Mouse (Mus musculus): Measurements from ENCODE around the gene Kcnh1. TPM values are rescaled to one million over a fixed set of nuclear protein-coding genes. Genes with fewer than 3 reads are reported as not detected.

Gene Kcnh1
- polyA plus RNA-seq, 1 experiment from 2014 or later = not detected

DNA sequence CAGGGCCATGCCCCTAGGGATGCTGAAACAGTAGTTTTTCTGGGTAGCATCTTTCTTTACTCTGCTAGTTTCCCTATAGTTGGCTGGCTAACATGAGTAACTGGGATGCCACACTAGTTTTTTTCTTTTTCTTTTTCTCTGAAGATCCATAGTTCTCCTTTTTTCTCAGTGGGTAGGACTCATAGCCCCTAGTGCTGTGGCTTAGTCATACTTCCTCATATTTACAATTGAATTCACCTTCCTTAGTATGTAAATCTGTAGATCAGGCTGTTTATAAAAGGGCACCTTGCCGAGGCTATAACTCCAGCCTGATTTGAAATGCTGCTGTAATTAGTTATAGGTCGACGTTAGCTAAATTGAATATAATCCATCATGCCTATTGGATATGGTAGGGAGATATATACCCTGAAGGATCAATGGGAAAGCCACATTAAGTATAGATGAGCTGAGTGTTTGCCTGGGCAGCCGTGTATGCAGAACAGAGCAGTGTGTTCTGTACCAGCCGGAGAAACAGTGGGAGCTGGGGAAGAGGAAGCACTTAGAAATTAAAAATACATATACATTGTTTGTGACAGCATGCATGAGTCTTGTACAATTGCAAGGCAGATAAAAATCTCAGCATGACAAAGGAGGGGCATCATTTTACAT, 107.0 kb downstream of the Kcnh1 start:
- ATAC-seq (ENCODE audit: insufficient read depth) = no peak
- no peak overlapping the region for H3K4me2 ChIP-seq
- H3K9me3 ChIP-seq (replicated peaks) = no peaks in the 10 kb centered on the region
- no peaks in the 10 kb centered on the region for H3K27me3 ChIP-seq
- no peak overlapping the region for H3K27ac ChIP-seq (replicated peaks)
- H3K4me1 ChIP-seq (replicated peaks) = no peaks in the 10 kb centered on the region
- WGBS (ENCODE audit: insufficient replicate concordance) = 54% methylated on average over 5 of the region's 5 CpGs
- no peak overlapping the region for H3K9ac ChIP-seq
- no peak overlapping the region for H3K4me3 ChIP-seq (replicated peaks)
- H3K36me3 ChIP-seq (replicated peaks) = no peaks in the 10 kb centered on the region

GRCm38 (mm10) chr1:192300417-192300816, 109.8 kb downstream of the Kcnh1 start:
- 67% methylated on average over 7 of the region's 7 CpGs for WGBS (ENCODE audit: insufficient replicate concordance)
- Histone ChIP-seq H3K27ac (replicated peaks) (no peak overlapping the region), H3K27me3 (no peaks in the 10 kb centered on the region), H3K9ac (no peak overlapping the region), H3K36me3 (replicated peaks) (no peaks in the 10 kb centered on the region), H3K4me2 (no peak overlapping the region), H3K4me1 (replicated peaks) (no peaks in the 10 kb centered on the region), H3K4me3 (replicated peaks) (no peak overlapping the region), H3K9me3 (replicated peaks) (no peaks in the 10 kb centered on the region)
- ATAC-seq (ENCODE audit: insufficient read depth) = no peak

- no peak overlapping the region for H3K4me3 ChIP-seq (replicated peaks)
- no peak overlapping the region for H3K27ac ChIP-seq (replicated peaks)
- H3K9me3 ChIP-seq (replicated peaks) = no peaks in the 10 kb centered on the region
- ATAC-seq (ENCODE audit: insufficient read depth) = no peak
- H3K4me2 ChIP-seq = no peak overlapping the region
- no peaks in the 10 kb centered on the region for H3K27me3 ChIP-seq
- H3K4me1 ChIP-seq (replicated peaks) = no peaks in the 10 kb centered on the region
- H3K36me3 ChIP-seq (replicated peaks) = no peaks in the 10 kb centered on the region
- no peak overlapping the region for H3K9ac ChIP-seq
- WGBS (ENCODE audit: insufficient replicate concordance) = 48% methylated on average over 2 of the region's 2 CpGs
Observed at GRCm38 (mm10) chr1:192303615-192304014, 113.0 kb downstream of the Kcnh1 start.

DNA sequence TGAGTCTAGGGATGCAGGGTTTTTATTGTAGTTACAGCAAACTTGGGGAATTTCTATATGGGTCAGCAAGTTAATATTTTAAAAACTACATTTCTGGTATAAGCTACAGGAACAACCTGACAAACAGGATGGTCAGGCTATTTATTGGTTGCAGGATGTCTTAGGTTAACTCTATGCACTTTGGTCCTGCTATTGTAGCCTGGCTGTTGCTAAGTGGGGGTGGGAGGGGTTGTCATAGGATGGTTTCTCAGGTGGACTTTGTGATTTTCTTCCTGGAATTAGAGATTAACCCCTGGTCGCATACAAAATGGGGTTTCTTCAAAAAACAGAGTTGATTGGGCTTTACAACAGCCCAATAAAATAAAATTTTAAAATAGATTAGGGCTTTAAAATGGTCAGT, 114.6 kb downstream of the Kcnh1 start:
- no peak overlapping the region for H3K4me2 ChIP-seq
- H3K27ac ChIP-seq (replicated peaks) = no peak overlapping the region
- ATAC-seq (ENCODE audit: insufficient read depth) = no peak
- no peaks in the 10 kb centered on the region for H3K36me3 ChIP-seq (replicated peaks)
- H3K4me3 ChIP-seq (replicated peaks) = no peak overlapping the region
- no peaks in the 10 kb centered on the region for H3K4me1 ChIP-seq (replicated peaks)
- WGBS (ENCODE audit: insufficient replicate concordance) = 46% methylated on average over 1 of the region's 1 CpGs
- no peaks in the 10 kb centered on the region for H3K9me3 ChIP-seq (replicated peaks)
- no peak overlapping the region for H3K9ac ChIP-seq
- H3K27me3 ChIP-seq = no peaks in the 10 kb centered on the region

DNA sequence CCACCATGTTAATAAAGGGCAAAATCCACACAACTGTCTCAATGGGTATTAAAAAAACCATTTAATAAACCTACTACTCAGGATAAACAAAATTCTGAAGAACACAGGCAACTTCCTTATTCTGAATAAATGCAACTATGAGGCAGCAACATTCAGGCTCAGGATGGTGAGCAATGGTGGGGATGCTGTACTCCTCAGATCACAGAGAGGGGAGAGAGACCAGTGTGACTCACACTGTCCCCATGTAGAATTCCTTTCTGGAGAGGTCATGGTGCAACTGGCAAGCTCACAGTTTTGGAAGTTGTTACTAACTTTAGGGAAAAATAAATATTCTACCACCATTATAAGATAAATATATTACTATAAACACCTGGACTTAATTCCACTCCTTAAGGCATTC, 116.5 kb downstream of the Kcnh1 start:
- Histone ChIP-seq H3K4me1 (replicated peaks) (no peaks in the 10 kb centered on the region; the same call in 1 of the 2 replicates), H3K4me3 (replicated peaks) (no peak overlapping the region), H3K27me3 (no peaks in the 10 kb centered on the region), H3K27ac (replicated peaks) (no peak overlapping the region), H3K9me3 (replicated peaks) (no peaks in the 10 kb centered on the region), H3K36me3 (replicated peaks) (no peaks in the 10 kb centered on the region), H3K4me2 (no peak overlapping the region), H3K9ac (no peak overlapping the region)
- ATAC-seq (ENCODE audit: insufficient read depth) = no peak

DNA sequence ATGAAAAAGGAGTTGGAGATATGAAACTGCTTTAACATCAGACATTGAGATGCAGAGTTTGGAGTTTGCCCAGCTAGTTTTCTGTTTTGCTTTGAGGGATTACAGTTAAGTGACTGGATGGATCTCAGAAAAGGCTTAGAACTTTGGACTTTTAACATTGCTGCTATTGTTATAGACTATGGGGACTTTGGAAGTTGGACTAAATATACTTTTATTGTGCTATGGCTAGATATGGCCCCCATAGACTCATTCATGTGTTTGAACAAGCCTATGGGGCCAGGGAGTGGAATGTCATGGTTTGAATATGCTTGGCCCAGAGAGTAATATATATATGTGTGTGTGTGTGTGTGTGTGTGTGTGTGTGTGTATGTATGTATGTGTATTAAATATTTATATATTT, 120.7 kb downstream of the Kcnh1 start:
- ATAC-seq (ENCODE audit: insufficient read depth) = no peak
- Histone ChIP-seq H3K4me2 (no peak overlapping the region), H3K36me3 (replicated peaks) (no peaks in the 10 kb centered on the region), H3K9me3 (replicated peaks) (no peaks in the 10 kb centered on the region), H3K4me3 (replicated peaks) (no peak overlapping the region), H3K27me3 (no peaks in the 10 kb centered on the region), H3K4me1 (replicated peaks) (peaks cover 3% of the 10 kb centered on the region; the same call in 1 of the 2 replicates), H3K9ac (no peak overlapping the region), H3K27ac (replicated peaks) (no peak overlapping the region)

GRCm38 (mm10) chr1:192311851-192312438, 121.4 kb downstream of the Kcnh1 start:
- whole genome bisulfite sequencing (ENCODE audit: insufficient replicate concordance) = 26% methylated on average over 6 of the region's 6 CpGs

DNA sequence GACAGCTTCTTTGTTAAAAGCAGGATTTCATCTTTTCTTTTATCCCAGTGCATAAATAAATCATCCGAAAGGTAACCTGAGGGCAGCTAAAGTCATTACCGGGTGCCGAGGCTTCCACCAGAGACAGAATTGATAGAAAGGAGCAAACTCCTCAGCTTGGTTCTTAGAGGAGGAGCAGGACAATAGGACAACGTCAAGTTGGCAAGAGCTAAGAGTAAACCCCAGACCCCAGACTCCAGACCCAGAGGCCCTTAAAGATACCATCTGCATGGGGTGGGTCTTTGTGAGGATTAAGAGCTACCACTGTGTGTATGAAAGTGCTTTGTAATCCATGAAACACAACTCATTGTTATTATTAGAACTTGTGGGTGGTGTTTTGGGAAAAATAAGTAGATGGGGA, 121.9 kb downstream of the Kcnh1 start:
- H3K4me3 ChIP-seq (replicated peaks) = no peak overlapping the region
- no peaks in the 10 kb centered on the region for H3K36me3 ChIP-seq (replicated peaks)
- WGBS (ENCODE audit: insufficient replicate concordance) = 40% methylated on average over 4 of the region's 4 CpGs
- no peaks in the 10 kb centered on the region for H3K9me3 ChIP-seq (replicated peaks)
- peaks cover 3% of the 10 kb centered on the region; the same call in 1 of the 2 replicates for H3K4me1 ChIP-seq (replicated peaks)
- ATAC-seq (ENCODE audit: insufficient read depth) = no peak
- no peak overlapping the region for H3K9ac ChIP-seq
- no peaks in the 10 kb centered on the region for H3K27me3 ChIP-seq
- no peak overlapping the region for H3K27ac ChIP-seq (replicated peaks)
- H3K4me2 ChIP-seq = no peak overlapping the region

More at GRCm38 (mm10) chr1:192311851-192312438, 121.4 kb downstream of the Kcnh1 start:
- no peak overlapping the region for H3K4me2 ChIP-seq
- H3K27me3 ChIP-seq = no peaks in the 10 kb centered on the region
- no peaks in the 10 kb centered on the region for H3K9me3 ChIP-seq (replicated peaks)
- no peak overlapping the region for H3K4me3 ChIP-seq (replicated peaks)
- no peaks in the 10 kb centered on the region for H3K36me3 ChIP-seq (replicated peaks)
- ATAC-seq (ENCODE audit: insufficient read depth) = no peak
- H3K27ac ChIP-seq (replicated peaks) = no peak overlapping the region
- H3K9ac ChIP-seq = no peak overlapping the region
- H3K4me1 ChIP-seq (replicated peaks) = peaks cover 3% of the 10 kb centered on the region; the same call in 1 of the 2 replicates

- 71% methylated on average over 4 of the region's 4 CpGs for WGBS (ENCODE audit: insufficient replicate concordance)
- Histone ChIP-seq H3K4me3 (replicated peaks) (no peak overlapping the region), H3K9ac (no peak overlapping the region), H3K36me3 (replicated peaks) (no peaks in the 10 kb centered on the region), H3K9me3 (replicated peaks) (no peaks in the 10 kb centered on the region), H3K4me2 (no peak overlapping the region), H3K4me1 (replicated peaks) (peaks cover 3% of the 10 kb centered on the region; the same call in 1 of the 2 replicates), H3K27me3 (no peaks in the 10 kb centered on the region), H3K27ac (replicated peaks) (no peak overlapping the region)
- ATAC-seq (ENCODE audit: insufficient read depth) = no peak
Observed at GRCm38 (mm10) chr1:192312998-192313397, 122.4 kb downstream of the Kcnh1 start.

- WGBS (ENCODE audit: insufficient replicate concordance) = 45% methylated on average over 7 of the region's 7 CpGs
- Histone ChIP-seq H3K9ac (no peak overlapping the region), H3K4me1 (replicated peaks) (peaks cover 3% of the 10 kb centered on the region; the same call in 1 of the 2 replicates), H3K9me3 (replicated peaks) (no peaks in the 10 kb centered on the region), H3K27me3 (no peaks in the 10 kb centered on the region), H3K27ac (replicated peaks) (no peak overlapping the region), H3K36me3 (replicated peaks) (no peaks in the 10 kb centered on the region), H3K4me3 (replicated peaks) (no peak overlapping the region), H3K4me2 (no peak overlapping the region)
- no peak for ATAC-seq (ENCODE audit: insufficient read depth)
Observed at GRCm38 (mm10) chr1:192313571-192313972, 123.0 kb downstream of the Kcnh1 start.

DNA sequence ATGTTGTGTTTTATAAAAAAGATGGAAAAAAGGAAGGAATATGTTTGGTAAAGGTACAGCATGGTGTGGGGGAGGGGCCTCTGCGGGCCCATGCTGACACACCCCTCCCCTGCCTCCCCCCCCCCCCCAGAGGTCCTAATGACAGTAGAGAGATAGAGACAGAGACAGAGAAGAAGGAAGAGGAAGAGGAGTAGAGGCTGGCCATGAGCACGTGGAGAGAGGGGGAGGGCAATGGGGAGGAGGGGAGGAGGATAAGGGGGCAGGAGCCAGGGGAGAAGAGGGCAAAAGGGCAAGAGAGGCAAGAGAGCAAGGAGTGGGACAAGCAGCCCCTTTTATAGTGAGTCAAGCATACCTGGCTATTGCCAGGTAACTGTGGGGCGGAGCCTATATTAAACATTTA, 123.5 kb downstream of the Kcnh1 start:
- peak; percentile 28; the same call in 1 of the 2 replicates for ATAC-seq (ENCODE audit: insufficient read depth)
- H3K4me3 ChIP-seq (replicated peaks) = no peak overlapping the region
- no peak overlapping the region for H3K9ac ChIP-seq
- H3K9me3 ChIP-seq (replicated peaks) = no peaks in the 10 kb centered on the region
- no peaks in the 10 kb centered on the region for H3K36me3 ChIP-seq (replicated peaks)
- H3K27me3 ChIP-seq = no peaks in the 10 kb centered on the region
- WGBS (ENCODE audit: insufficient replicate concordance) = 35% methylated on average over 3 of the region's 3 CpGs
- no peak overlapping the region for H3K27ac ChIP-seq (replicated peaks)
- peaks cover 3% of the 10 kb centered on the region; the same call in 1 of the 2 replicates for H3K4me1 ChIP-seq (replicated peaks)
- H3K4me2 ChIP-seq = no peak overlapping the region

Measured in liver, embryonic 15.5 days (tissue).